Mouse (Mus musculus) retina, postnatal 7 days (tissue): ENCODE results near the gene Extl1.
"Not testable (repeated sequence)": the region's sequence is repeated elsewhere in the genome, so short reads cannot be mapped to it uniquely, and the experiment has no call there.

Experiments used
- DNase-seq: peaks from one replicate; pipeline ENCODE4 v3.0.0-alpha.2; 2012; ENCODE audit warnings: low read depth, low spot score

Gene Extl1

GRCm38 (mm10) chr4:134383750-134384149 is at the start of gene Extl1:
Gene Extl1, minus strand, starts transcription at chr4:134383850.
- not testable (repeated sequence) for DNase-seq

GRCm38 (mm10) chr4:134432686-134433360 is 49.2 kb upstream of the Extl1 start:
- DNase-seq, result no peak

- peak; percentile 57 for DNase-seq
Measured at GRCm38 (mm10) chr4:134430381-134431004, 46.8 kb upstream of the Extl1 start.

- DNase-seq, result no peak
Measured at GRCm38 (mm10) chr4:134425088-134425487, 41.4 kb upstream of the Extl1 start.

GRCm38 (mm10) chr4:134423949-134424348 is 40.3 kb upstream of the Extl1 start:
- DNase-seq, result no peak

- no peak for DNase-seq
Measured at GRCm38 (mm10) chr4:134421971-134422370, 38.3 kb upstream of the Extl1 start.

GRCm38 (mm10) chr4:134417111-134417510 is 33.5 kb upstream of the Extl1 start:
- DNase-seq, result no peak

GRCm38 (mm10) chr4:134416602-134417001 is 33.0 kb upstream of the Extl1 start:
- no peak for DNase-seq

GRCm38 (mm10) chr4:134416177-134416576 is 32.5 kb upstream of the Extl1 start:
- no peak for DNase-seq

- DNase-seq, result no peak
Measured at GRCm38 (mm10) chr4:134409286-134409685, 25.6 kb upstream of the Extl1 start.

- DNase-seq, result no peak
Measured at GRCm38 (mm10) chr4:134403721-134404120, 20.1 kb upstream of the Extl1 start.

- DNase-seq, result no peak
Measured at GRCm38 (mm10) chr4:134402571-134403262, 19.1 kb upstream of the Extl1 start.

- no peak for DNase-seq
Measured at GRCm38 (mm10) chr4:134401856-134402570, 18.4 kb upstream of the Extl1 start.

GRCm38 (mm10) chr4:134401181-134401661 is 17.6 kb upstream of the Extl1 start:
- no peak for DNase-seq

GRCm38 (mm10) chr4:134400206-134400605 is 16.6 kb upstream of the Extl1 start:
- DNase-seq, result no peak

GRCm38 (mm10) chr4:134397732-134398131 is 14.1 kb upstream of the Extl1 start:
- DNase-seq, result no peak

- DNase-seq, result no peak
Measured at GRCm38 (mm10) chr4:134397121-134397520, 13.5 kb upstream of the Extl1 start.

GRCm38 (mm10) chr4:134395977-134396825 is 12.6 kb upstream of the Extl1 start, which contains the start of gene Pafah2:
Gene Pafah2, plus strand, starts transcription at chr4:134396320.
- peak; percentile 96 for DNase-seq

- no peak for DNase-seq
Measured at GRCm38 (mm10) chr4:134395142-134395541, 11.5 kb upstream of the Extl1 start.

GRCm38 (mm10) chr4:134393026-134393425 is 9.4 kb upstream of the Extl1 start:
- no peak for DNase-seq

GRCm38 (mm10) chr4:134392595-134392994 is 8.9 kb upstream of the Extl1 start:
- DNase-seq, result no peak
